Mouse (Mus musculus): ENCODE measurements around the gene Rimkla. TPM values are rescaled to one million over a fixed set of nuclear protein-coding genes. Genes with fewer than 3 reads are reported as not detected.
A peak's percentile ranks its signal among the peaks of the same experiment; 100 is the strongest.
"Not testable (repeated sequence)": the region's sequence is repeated elsewhere in the genome, so short reads cannot be mapped to it uniquely, and the experiment has no call there.

Gene Rimkla
- 9.5 and 9.6 TPM in 2 replicates for polyA plus RNA-seq (2014; fragmentation: Nextera tagmentation; extraction: Ambion mirVana)

GRCm38 (mm10) chr4:119492291-119492932, at the start of gene Rimkla:
Gene Rimkla, minus strand, starts transcription at chr4:119492628.
- H3K9ac ChIP-seq (ENCODE audit: low read length), result peak within 1 kb of the TSS; percentile 58
- DNase-seq (ENCODE audit: low spot score) (peak; percentile 82), ATAC-seq (ENCODE audit: insufficient read depth, low FRiP score, low TSS enrichment) (peak; percentile 93)
- WGBS, result 0% methylated on average over 72 of the region's 77 CpGs
- peak within 1 kb of the TSS; percentile 56; the same call in 1 of the 2 replicates for H3K27ac ChIP-seq (ENCODE audit: low read depth, low read length)
- no peaks in the 10 kb centered on the region for H3K36me3 ChIP-seq (ENCODE audit: control insufficient read depth, insufficient read depth, low read length)
- peak within 1 kb of the TSS; percentile 52 for H3K4me3 ChIP-seq (ENCODE audit: low read depth, low read length)
- no peaks in the 10 kb centered on the region for H3K9me3 ChIP-seq (ENCODE audit: control insufficient read depth, low read length)
- no peaks in the 10 kb centered on the region for H3K4me1 ChIP-seq (ENCODE audit: control insufficient read depth, insufficient read depth, low read length)
- H3K4me2 ChIP-seq (ENCODE audit: low read depth), result peak within 1 kb of the TSS; percentile 78
- H3K27me3 ChIP-seq (ENCODE audit: control insufficient read depth, insufficient read depth, low read length), result no peaks in the 10 kb centered on the region

GRCm38 (mm10) chr4:119540533-119540890, 48.1 kb upstream of the Rimkla start:
- no peaks in the 10 kb centered on the region for H3K27me3 ChIP-seq (ENCODE audit: control insufficient read depth, insufficient read depth, low read length)
- peak overlapping the region; percentile 97; the same call in 1 of the 2 replicates for H3K27ac ChIP-seq (ENCODE audit: low read depth, low read length)
- ATAC-seq (ENCODE audit: insufficient read depth, low FRiP score, low TSS enrichment), result no peak
- peak overlapping the region; percentile 95 for H3K4me3 ChIP-seq (ENCODE audit: low read depth, low read length)
- peaks cover 9% of the 10 kb centered on the region for H3K4me1 ChIP-seq (ENCODE audit: control insufficient read depth, insufficient read depth, low read length)
- peak overlapping the region; percentile 76 for H3K4me2 ChIP-seq (ENCODE audit: low read depth)
- H3K36me3 ChIP-seq (ENCODE audit: control insufficient read depth, insufficient read depth, low read length), result no peaks in the 10 kb centered on the region
- H3K9me3 ChIP-seq (ENCODE audit: control insufficient read depth, low read length), result no peaks in the 10 kb centered on the region
- DNase-seq (ENCODE audit: low spot score), result no peak
- H3K9ac ChIP-seq (ENCODE audit: low read length), result peak overlapping the region; percentile 95
- WGBS, result 8% methylated on average over 10 of the region's 10 CpGs

GRCm38 (mm10) chr4:119539836-119540532, 47.6 kb upstream of the Rimkla start:
- under 1% methylated on average over 34 of the region's 76 CpGs for WGBS
- Histone ChIP-seq H3K27ac (ENCODE audit: low read depth, low read length) (peak overlapping the region; percentile 97), H3K9ac (ENCODE audit: low read length) (peak overlapping the region; percentile 95), H3K27me3 (ENCODE audit: control insufficient read depth, insufficient read depth, low read length) (no peaks in the 10 kb centered on the region), H3K9me3 (ENCODE audit: control insufficient read depth, low read length) (no peaks in the 10 kb centered on the region), H3K4me3 (ENCODE audit: low read depth, low read length) (peak overlapping the region; percentile 95), H3K4me2 (ENCODE audit: low read depth) (peak overlapping the region; percentile 76), H3K4me1 (ENCODE audit: control insufficient read depth, insufficient read depth, low read length) (peaks cover 9% of the 10 kb centered on the region), H3K36me3 (ENCODE audit: control insufficient read depth, insufficient read depth, low read length) (no peaks in the 10 kb centered on the region)
- peak; percentile 63 for DNase-seq (ENCODE audit: low spot score)
- peak; percentile 91 for ATAC-seq (ENCODE audit: insufficient read depth, low FRiP score, low TSS enrichment)

GRCm38 (mm10) chr4:119539031-119539824, 46.8 kb upstream of the Rimkla start, which contains the start of gene Frg2f1:
Gene Frg2f1, minus strand, starts transcription at chr4:119539529.
- H3K4me2 ChIP-seq (ENCODE audit: low read depth), result peak within 1 kb of the TSS; percentile 76
- peak within 1 kb of the TSS; percentile 95 for H3K9ac ChIP-seq (ENCODE audit: low read length)
- DNase-seq (ENCODE audit: low spot score) (peak; percentile 95), ATAC-seq (ENCODE audit: insufficient read depth, low FRiP score, low TSS enrichment) (peak; percentile 90)
- H3K4me1 ChIP-seq (ENCODE audit: control insufficient read depth, insufficient read depth, low read length), result peaks cover 9% of the 10 kb centered on the region
- H3K27me3 ChIP-seq (ENCODE audit: control insufficient read depth, insufficient read depth, low read length), result no peaks in the 10 kb centered on the region
- under 1% methylated on average over 40 of the region's 85 CpGs for WGBS
- peak within 1 kb of the TSS; percentile 97 for H3K27ac ChIP-seq (ENCODE audit: low read depth, low read length)
- H3K4me3 ChIP-seq (ENCODE audit: low read depth, low read length), result peak within 1 kb of the TSS; percentile 95
- no peaks in the 10 kb centered on the region for H3K9me3 ChIP-seq (ENCODE audit: control insufficient read depth, low read length)
- no peaks in the 10 kb centered on the region for H3K36me3 ChIP-seq (ENCODE audit: control insufficient read depth, insufficient read depth, low read length)

GRCm38 (mm10) chr4:119537436-119537835, 45.0 kb upstream of the Rimkla start:
- Histone ChIP-seq H3K9ac (ENCODE audit: low read length) (no peak overlapping the region), H3K36me3 (ENCODE audit: control insufficient read depth, insufficient read depth, low read length) (no peaks in the 10 kb centered on the region), H3K4me2 (ENCODE audit: low read depth) (no peak overlapping the region), H3K27ac (ENCODE audit: low read depth, low read length) (no peak overlapping the region), H3K27me3 (ENCODE audit: control insufficient read depth, insufficient read depth, low read length) (no peaks in the 10 kb centered on the region), H3K4me3 (ENCODE audit: low read depth, low read length) (no peak overlapping the region), H3K4me1 (ENCODE audit: control insufficient read depth, insufficient read depth, low read length) (peaks cover 9% of the 10 kb centered on the region), H3K9me3 (ENCODE audit: control insufficient read depth, low read length) (no peaks in the 10 kb centered on the region)
- 83% methylated on average over 4 of the region's 4 CpGs for WGBS
- DNase-seq (ENCODE audit: low spot score) (no peak), ATAC-seq (ENCODE audit: insufficient read depth, low FRiP score, low TSS enrichment) (no peak)

GRCm38 (mm10) chr4:119536615-119537014, 44.2 kb upstream of the Rimkla start, which contains the start of gene Foxj3:
Gene Foxj3, plus strand, starts transcription at chr4:119537004.
- not testable (repeated sequence) for H3K4me2 ChIP-seq (ENCODE audit: low read depth); ATAC-seq (ENCODE audit: insufficient read depth, low FRiP score, low TSS enrichment); H3K27ac ChIP-seq (ENCODE audit: low read depth, low read length); H3K36me3 ChIP-seq (ENCODE audit: control insufficient read depth, insufficient read depth, low read length); H3K27me3 ChIP-seq (ENCODE audit: control insufficient read depth, insufficient read depth, low read length); H3K9me3 ChIP-seq (ENCODE audit: control insufficient read depth, low read length); H3K4me3 ChIP-seq (ENCODE audit: low read depth, low read length); H3K9ac ChIP-seq (ENCODE audit: low read length); DNase-seq (ENCODE audit: low spot score); H3K4me1 ChIP-seq (ENCODE audit: control insufficient read depth, insufficient read depth, low read length)
- WGBS, result 87% methylated on average over 4 of the region's 4 CpGs

- ATAC-seq (ENCODE audit: insufficient read depth, low FRiP score, low TSS enrichment) (no peak), DNase-seq (ENCODE audit: low spot score) (no peak)
- no peaks in the 10 kb centered on the region for H3K36me3 ChIP-seq (ENCODE audit: control insufficient read depth, insufficient read depth, low read length)
- H3K4me1 ChIP-seq (ENCODE audit: control insufficient read depth, insufficient read depth, low read length), result no peaks in the 10 kb centered on the region
- H3K4me2 ChIP-seq (ENCODE audit: low read depth), result no peak overlapping the region
- no peak overlapping the region for H3K9ac ChIP-seq (ENCODE audit: low read length)
- no peaks in the 10 kb centered on the region for H3K9me3 ChIP-seq (ENCODE audit: control insufficient read depth, low read length)
- no peaks in the 10 kb centered on the region for H3K27me3 ChIP-seq (ENCODE audit: control insufficient read depth, insufficient read depth, low read length)
- WGBS, result 70% methylated on average over 4 of the region's 4 CpGs
- H3K4me3 ChIP-seq (ENCODE audit: low read depth, low read length), result no peak overlapping the region
- no peak overlapping the region for H3K27ac ChIP-seq (ENCODE audit: low read depth, low read length)
Observed at GRCm38 (mm10) chr4:119535103-119535502, 42.7 kb upstream of the Rimkla start.

GRCm38 (mm10) chr4:119531813-119532212, 39.4 kb upstream of the Rimkla start:
- Histone ChIP-seq H3K9me3 (ENCODE audit: control insufficient read depth, low read length) (no peaks in the 10 kb centered on the region), H3K4me2 (ENCODE audit: low read depth) (no peak overlapping the region), H3K9ac (ENCODE audit: low read length) (no peak overlapping the region), H3K4me1 (ENCODE audit: control insufficient read depth, insufficient read depth, low read length) (no peaks in the 10 kb centered on the region), H3K27me3 (ENCODE audit: control insufficient read depth, insufficient read depth, low read length) (no peaks in the 10 kb centered on the region), H3K27ac (ENCODE audit: low read depth, low read length) (no peak overlapping the region), H3K4me3 (ENCODE audit: low read depth, low read length) (no peak overlapping the region), H3K36me3 (ENCODE audit: control insufficient read depth, insufficient read depth, low read length) (no peaks in the 10 kb centered on the region)
- ATAC-seq (ENCODE audit: insufficient read depth, low FRiP score, low TSS enrichment) (no peak), DNase-seq (ENCODE audit: low spot score) (no peak)
- 66% methylated on average over 2 of the region's 2 CpGs for WGBS

All from neural tube, embryonic 11.5 days (tissue).